Mouse (Mus musculus) embryonic fibroblast, embryonic 13.5 days (primary cell): ENCODE data around the gene Ier2. TPM values are rescaled to one million over a fixed set of nuclear protein-coding genes. Genes with fewer than 3 reads are reported as not detected.

Experiments
- H3K27ac ChIP-seq: 2 replicates; pipeline ENCODE4 v1.5.1; 2012; ENCODE audit warnings: low read length, control low read depth, inconsistent platforms; ENCODE audit not compliant: insufficient read depth
- H3K4me1 ChIP-seq: 2 replicates; pipeline ENCODE4 v1.6.1; 2011; ENCODE audit warnings: low read length; ENCODE audit not compliant: control insufficient read depth, insufficient read depth
- H3K4me3 ChIP-seq: 2 replicates; pipeline ENCODE4 v1.5.1; 2011; ENCODE audit warnings: mild to moderate bottlenecking, control low read depth, low read length; ENCODE audit not compliant: insufficient read depth
- CTCF ChIP-seq: IDR thresholded peaks from 2 replicates; pipeline ENCODE4 v1.5.1; 2011; ENCODE audit warnings: mild to moderate bottlenecking, control low read depth, low read length, moderate library complexity, borderline replicate concordance; ENCODE audit not compliant: insufficient read depth
- POLR2A ChIP-seq: IDR thresholded peaks from 2 replicates; pipeline ENCODE4 v1.6.1; 2011; ENCODE audit warnings: low read depth, mild to moderate bottlenecking, control low read depth, low read length, moderate library complexity
- polyA plus RNA-seq: library from polyadenylated mRNA; stranded (reverse); fragments of >200 nt; gene quantifications from 2 replicates; pipeline ENCODE4 v1.2.4, GENCODE M21; 2011; ENCODE audit warnings: low read depth; ENCODE audit not compliant: missing spikeins, insufficient read length

Gene Ier2
- polyA plus RNA-seq, 1 experiment: 38.2 TPM

GRCm38 (mm10) chr8:84704867-84705831 lies 42.5 kb upstream of the Ier2 start:
- Histone ChIP-seq H3K4me3 (no peak overlapping the region), H3K27ac (no peak overlapping the region), H3K4me1 (peaks cover 2% of the 10 kb centered on the region)
- TF ChIP-seq CTCF (no peak), POLR2A (no peak)

GRCm38 (mm10) chr8:84704356-84704755 lies 41.7 kb upstream of the Ier2 start:
- Histone ChIP-seq H3K27ac (no peak overlapping the region), H3K4me1 (peaks cover under 1% of the 10 kb centered on the region; the same call in 1 of the 2 replicates), H3K4me3 (no peak overlapping the region)
- peak; percentile 51; the same call in 1 of the 2 replicates for TF ChIP-seq CTCF
- TF ChIP-seq POLR2A: no peak

DNA sequence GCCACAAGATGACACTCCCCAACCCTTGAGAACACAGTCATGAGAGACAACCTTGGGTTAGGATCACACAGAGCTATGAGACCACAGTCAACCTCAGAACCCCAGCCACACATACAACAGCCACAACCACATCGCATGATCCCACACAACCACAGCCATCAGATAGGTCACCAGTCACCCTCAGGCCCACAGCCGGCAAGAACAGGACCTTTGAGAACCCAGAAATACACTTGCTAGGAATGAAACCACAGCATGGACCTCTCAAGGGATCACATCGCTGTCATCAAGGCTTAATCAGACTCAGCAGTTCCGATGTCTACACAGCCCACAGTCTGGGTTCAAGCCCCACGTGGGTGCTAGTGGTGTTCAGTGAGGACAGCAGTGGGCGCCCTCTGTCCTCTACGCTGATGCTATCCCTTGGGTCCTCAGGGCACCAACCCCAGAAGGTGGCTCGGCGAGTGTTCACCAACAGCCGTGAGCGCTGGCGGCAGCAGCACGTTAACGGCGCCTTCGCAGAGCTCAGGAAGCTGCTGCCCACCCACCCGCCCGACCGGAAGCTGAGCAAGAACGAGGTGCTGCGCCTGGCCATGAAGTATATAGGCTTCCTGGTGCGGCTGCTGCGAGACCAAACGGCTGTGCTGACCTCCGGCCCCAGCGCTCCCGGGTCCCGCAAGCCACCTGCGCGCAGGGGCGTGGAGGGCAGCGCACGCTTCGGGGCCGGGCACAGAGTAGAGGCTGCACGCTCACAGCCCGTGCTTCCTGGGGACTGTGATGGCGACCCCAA lies 41.0 kb upstream of the Ier2 start:
- TF ChIP-seq CTCF (no peak), POLR2A (no peak)
- Histone ChIP-seq H3K27ac (no peak overlapping the region), H3K4me3 (no peak overlapping the region), H3K4me1 (no peaks in the 10 kb centered on the region)

- Histone ChIP-seq H3K4me1 (no peaks in the 10 kb centered on the region), H3K4me3 (no peak overlapping the region), H3K27ac (no peak overlapping the region)
- TF ChIP-seq POLR2A: no peak
- TF ChIP-seq CTCF: no peak
Observed at GRCm38 (mm10) chr8:84702963-84703465, 40.4 kb upstream of the Ier2 start.

- Histone ChIP-seq H3K27ac (no peak overlapping the region), H3K4me3 (no peak overlapping the region), H3K4me1 (no peaks in the 10 kb centered on the region)
- no peak for TF ChIP-seq POLR2A
- no peak for TF ChIP-seq CTCF
Observed at GRCm38 (mm10) chr8:84702561-84702960, 39.9 kb upstream of the Ier2 start.

DNA sequence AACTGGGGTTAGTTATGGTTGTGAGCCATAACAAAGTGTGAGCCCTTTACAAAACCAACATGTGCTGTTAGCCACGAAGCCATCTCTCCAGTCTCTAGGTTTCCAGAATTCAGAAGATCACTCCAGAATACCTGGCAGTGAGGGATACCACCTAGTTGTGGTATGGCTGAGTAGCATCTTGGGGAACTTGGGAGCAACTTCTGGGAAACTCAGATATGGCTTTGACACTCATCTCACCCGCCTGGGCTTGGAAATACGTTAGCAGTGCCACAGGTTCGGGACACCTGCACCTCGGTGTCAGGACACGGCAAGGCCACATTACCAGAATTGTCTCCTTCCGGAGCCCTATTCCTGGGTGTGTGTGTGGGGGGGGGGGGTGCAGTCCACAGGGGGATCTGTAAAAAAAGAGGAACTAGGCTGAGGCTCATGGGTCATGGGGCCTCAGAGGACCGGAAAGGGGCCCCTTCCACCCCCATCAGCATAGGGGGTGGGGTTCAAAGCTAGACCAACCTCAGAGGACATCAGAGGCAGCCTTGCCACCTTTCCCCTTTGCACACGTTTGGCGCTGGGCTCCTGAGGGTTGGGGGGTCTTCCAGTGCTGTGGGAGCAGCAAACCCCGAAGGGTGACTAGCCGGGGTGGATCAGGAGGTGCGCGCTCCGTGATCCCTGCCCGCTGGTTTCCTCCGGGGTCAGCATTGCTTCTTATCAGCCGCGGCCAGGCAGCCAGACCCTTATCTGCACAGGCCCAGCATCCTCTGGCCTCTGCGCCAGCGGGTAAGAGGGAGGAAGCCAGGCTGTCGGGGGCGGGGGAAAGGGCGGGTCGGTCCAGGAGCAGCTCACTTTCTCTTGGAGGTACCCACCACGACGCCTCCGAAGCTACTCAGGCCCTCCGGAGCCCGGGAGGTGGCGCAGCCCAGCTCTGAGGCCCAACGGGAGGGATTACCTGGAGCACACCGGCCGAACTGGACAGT lies 38.6 kb upstream of the Ier2 start, which contains the start of gene Lyl1:
Gene Lyl1 (plus strand): TSS at position 517 of the 971 bp plus-strand sequence.
- Histone ChIP-seq H3K4me1 (no peaks in the 10 kb centered on the region), H3K4me3 (no peak within 1 kb of the TSS), H3K27ac (no peak within 1 kb of the TSS)
- TF ChIP-seq POLR2A (no peak), CTCF (no peak)

GRCm38 (mm10) chr8:84700526-84700925 lies 37.9 kb upstream of the Ier2 start:
- TF ChIP-seq CTCF (no peak), POLR2A (no peak)
- Histone ChIP-seq H3K4me1 (no peaks in the 10 kb centered on the region), H3K27ac (no peak overlapping the region), H3K4me3 (no peak overlapping the region)

- Histone ChIP-seq H3K4me1 (no peaks in the 10 kb centered on the region), H3K4me3 (no peak overlapping the region), H3K27ac (no peak overlapping the region)
- TF ChIP-seq POLR2A (no peak), CTCF (peak; percentile 66; the same call in 1 of the 2 replicates)
Observed at GRCm38 (mm10) chr8:84699861-84700322, 37.2 kb upstream of the Ier2 start.
